Mouse (Mus musculus): ENCODE measurements around the gene Bcan. TPM values are rescaled to one million over a fixed set of nuclear protein-coding genes. Genes with fewer than 3 reads are reported as not detected.
A peak's percentile ranks its signal among the peaks of the same experiment; 100 is the strongest.

Bcan gene
- polyA plus RNA-seq, 1 experiment = not detected

DNA sequence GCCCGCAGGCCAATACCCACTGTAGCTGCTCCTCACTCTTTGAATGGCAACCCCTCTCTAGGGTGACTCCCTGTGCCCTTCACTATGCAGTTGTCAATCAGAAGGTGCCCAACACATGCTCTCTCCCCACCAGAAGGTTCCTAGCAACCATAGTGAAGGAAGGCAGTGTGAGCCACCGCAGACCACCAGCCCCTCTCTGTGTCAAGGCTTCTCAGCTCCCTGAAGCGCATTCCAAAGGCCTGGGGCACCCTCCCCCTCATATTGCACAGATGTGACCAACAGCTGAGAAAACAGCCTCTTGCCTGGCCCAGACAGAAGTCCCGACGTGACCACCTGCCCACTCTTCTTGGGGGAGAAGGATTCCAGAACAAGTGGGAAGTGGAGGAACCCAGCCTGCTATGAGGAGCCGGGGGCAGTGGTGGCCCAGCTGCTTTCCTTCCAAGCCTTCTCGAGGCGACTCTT is 27.8 kb downstream of the Bcan start:
- DNase-seq (ENCODE audit: low read depth in 1 of 2, low spot score in 2 of 2) = no peak
- Histone ChIP-seq H3K27ac (ENCODE audit: insufficient read depth, low read length) (no peak overlapping the region), H3K4me3 (ENCODE audit: extremely low read depth, insufficient read depth, insufficient read length) (no peak overlapping the region), H3K36me3 (ENCODE audit: control insufficient read depth, insufficient read depth, low read length) (no peaks in the 10 kb centered on the region), H3K27me3 (ENCODE audit: control insufficient read depth, insufficient read depth, low read length) (peaks cover 16% of the 10 kb centered on the region), H3K4me1 (ENCODE audit: control insufficient read depth, insufficient read depth, insufficient read length) (peaks cover 9% of the 10 kb centered on the region)
- WGBS = 66% methylated on average over 8 of the region's 8 CpGs
- no peak for TF ChIP-seq CTCF (IDR thresholded peaks at IDR 0.05; ENCODE audit: extremely low read depth, insufficient read depth, insufficient read length, insufficient replicate concordance)
- TF ChIP-seq POLR2A (IDR thresholded peaks at IDR 0.05; ENCODE audit: low read depth, low read length) = no peak

DNA sequence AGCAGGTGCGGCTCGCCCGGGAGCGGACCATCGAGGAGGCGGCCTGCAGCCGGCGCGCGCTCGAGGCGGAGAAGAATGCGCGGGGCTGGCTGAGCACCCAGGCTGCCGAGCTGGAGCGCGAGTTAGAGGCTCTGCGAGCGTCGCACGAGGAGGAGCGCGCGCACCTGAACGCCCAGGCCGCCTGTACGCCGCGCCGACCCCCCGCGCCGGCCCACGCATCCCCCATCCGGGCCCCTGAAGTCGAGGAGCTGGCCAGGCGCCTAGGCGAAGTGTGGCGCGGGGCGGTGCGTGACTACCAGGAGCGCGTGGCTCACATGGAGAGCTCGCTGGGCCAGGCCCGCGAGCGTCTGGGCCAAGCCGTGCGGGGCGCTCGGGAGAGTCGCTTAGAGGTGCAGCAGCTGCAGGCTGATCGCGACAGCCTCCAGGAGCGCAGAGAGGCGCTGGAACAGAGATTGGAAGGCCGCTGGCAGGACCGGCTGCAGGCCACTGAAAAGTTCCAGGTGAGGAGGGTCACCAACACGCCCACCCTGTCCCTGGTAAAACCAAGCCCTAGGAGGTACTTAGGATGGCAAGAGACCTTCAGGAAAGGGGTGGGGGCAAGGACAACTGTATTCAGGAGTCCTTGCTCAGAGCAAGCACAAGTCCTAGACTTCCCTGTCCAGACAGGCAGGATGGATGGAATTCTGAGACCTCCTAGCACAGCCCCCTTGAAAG is 28.4 kb downstream of the Bcan start:
- no peak overlapping the region; the same call in 1 of the 2 replicates for H3K27ac ChIP-seq (ENCODE audit: insufficient read depth, low read length)
- TF ChIP-seq CTCF (IDR thresholded peaks at IDR 0.05; ENCODE audit: extremely low read depth, insufficient read depth, insufficient read length, insufficient replicate concordance) (no peak), POLR2A (IDR thresholded peaks at IDR 0.05; ENCODE audit: low read depth, low read length) (no peak)
- peaks cover 9% of the 10 kb centered on the region for H3K4me1 ChIP-seq (ENCODE audit: control insufficient read depth, insufficient read depth, insufficient read length)
- no peak for DNase-seq (ENCODE audit: low read depth in 1 of 2, low spot score in 2 of 2)
- WGBS = 6% methylated on average over 60 of the region's 60 CpGs
- peaks cover 16% of the 10 kb centered on the region for H3K27me3 ChIP-seq (ENCODE audit: control insufficient read depth, insufficient read depth, low read length)
- H3K36me3 ChIP-seq (ENCODE audit: control insufficient read depth, insufficient read depth, low read length) = no peaks in the 10 kb centered on the region
- H3K4me3 ChIP-seq (ENCODE audit: extremely low read depth, insufficient read depth, insufficient read length) = peak overlapping the region; percentile 20; the same call in 1 of the 2 replicates

DNA sequence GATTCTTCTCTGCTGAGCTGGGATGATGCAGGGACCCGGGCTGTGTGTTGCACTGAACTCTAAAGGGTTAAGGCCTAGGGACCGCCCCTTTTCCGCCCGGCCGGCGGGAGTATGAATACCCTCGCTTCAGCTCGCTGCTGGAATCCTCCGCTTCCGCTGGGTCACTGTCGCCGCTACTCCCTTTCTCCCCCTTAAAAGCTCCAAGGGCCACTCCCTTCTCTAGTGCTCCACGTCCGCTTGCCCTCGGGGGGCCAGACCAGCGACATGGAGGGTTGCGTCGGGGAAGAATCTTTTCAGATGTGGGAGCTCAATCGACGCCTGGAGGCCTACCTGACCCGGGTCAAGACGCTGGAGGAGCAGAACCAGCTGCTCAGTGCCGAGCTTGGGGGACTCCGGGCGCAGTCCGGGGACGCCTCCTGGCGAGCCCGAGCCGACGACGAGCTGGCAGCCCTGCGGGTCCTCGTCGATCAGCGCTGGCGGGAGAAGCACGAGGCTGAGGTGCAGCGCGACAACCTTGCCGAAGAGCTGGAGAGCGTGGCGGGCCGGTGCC is 29.0 kb downstream of the Bcan start, which contains the start of gene Nes:
Gene Nes (plus strand): TSS at position 140 of the 550 bp plus-strand sequence.
- DNase-seq (ENCODE audit: low read depth in 1 of 2, low spot score in 2 of 2) = no peak
- TF ChIP-seq POLR2A (IDR thresholded peaks at IDR 0.05; ENCODE audit: low read depth, low read length) (no peak), CTCF (IDR thresholded peaks at IDR 0.05; ENCODE audit: extremely low read depth, insufficient read depth, insufficient read length, insufficient replicate concordance) (no peak)
- WGBS = 1% methylated on average over 44 of the region's 44 CpGs
- peaks cover 9% of the 10 kb centered on the region for H3K4me1 ChIP-seq (ENCODE audit: control insufficient read depth, insufficient read depth, insufficient read length)
- no peak within 1 kb of the TSS; the same call in 1 of the 2 replicates for H3K27ac ChIP-seq (ENCODE audit: insufficient read depth, low read length)
- no peaks in the 10 kb centered on the region for H3K36me3 ChIP-seq (ENCODE audit: control insufficient read depth, insufficient read depth, low read length)
- peak within 1 kb of the TSS; percentile 29 for H3K4me3 ChIP-seq (ENCODE audit: extremely low read depth, insufficient read depth, insufficient read length)
- peaks cover 16% of the 10 kb centered on the region for H3K27me3 ChIP-seq (ENCODE audit: control insufficient read depth, insufficient read depth, low read length)

DNA sequence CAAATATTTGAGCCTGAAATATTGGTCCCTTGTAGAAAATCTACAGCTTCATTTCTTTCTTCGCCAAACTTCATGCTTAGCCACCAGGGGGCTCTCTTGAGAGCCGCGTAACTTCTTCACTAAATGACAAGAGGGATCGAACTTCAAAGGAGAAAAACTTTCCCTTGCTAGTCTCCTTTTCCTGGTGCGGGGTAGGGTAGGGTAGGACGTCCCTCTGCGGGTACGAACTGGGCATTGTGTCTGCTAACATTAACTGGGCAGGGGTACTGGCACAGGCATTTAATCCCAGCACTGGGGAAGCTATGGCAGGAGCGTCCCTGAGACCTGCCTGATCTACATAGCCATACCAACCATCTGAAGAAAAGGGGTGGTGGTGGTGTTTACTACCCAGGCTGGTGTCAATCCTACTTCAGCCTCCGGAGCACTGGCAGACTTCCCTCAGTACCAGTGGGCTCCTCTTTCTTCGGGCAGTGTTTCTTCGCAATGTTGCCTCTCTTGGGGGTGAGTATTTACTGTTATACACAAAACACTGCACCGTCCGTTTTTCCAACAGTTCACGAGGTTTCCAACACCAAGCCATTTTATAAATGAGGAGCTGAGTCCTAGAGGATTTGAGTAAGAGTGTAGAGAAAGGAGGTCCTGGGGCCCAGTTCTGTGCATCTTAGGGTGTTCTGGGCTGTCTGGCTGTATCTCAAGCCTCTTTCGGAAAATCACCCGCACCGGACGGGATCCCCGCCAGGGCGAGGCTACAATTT is 29.7 kb downstream of the Bcan start:
- peak; percentile 34 to 36 for DNase-seq (ENCODE audit: low read depth in 1 of 2, low spot score in 2 of 2)
- TF ChIP-seq POLR2A (IDR thresholded peaks at IDR 0.05; ENCODE audit: low read depth, low read length) (no peak), CTCF (IDR thresholded peaks at IDR 0.05; ENCODE audit: extremely low read depth, insufficient read depth, insufficient read length, insufficient replicate concordance) (peak; percentile 52; the same call in 1 of the 2 replicates)
- peaks cover 9% of the 10 kb centered on the region for H3K4me1 ChIP-seq (ENCODE audit: control insufficient read depth, insufficient read depth, insufficient read length)
- 4% methylated on average over 21 of the region's 21 CpGs for WGBS
- H3K27me3 ChIP-seq (ENCODE audit: control insufficient read depth, insufficient read depth, low read length) = peaks cover 16% of the 10 kb centered on the region
- H3K27ac ChIP-seq (ENCODE audit: insufficient read depth, low read length) = no peak overlapping the region
- peak overlapping the region; percentile 29; the same call in 1 of the 2 replicates for H3K4me3 ChIP-seq (ENCODE audit: extremely low read depth, insufficient read depth, insufficient read length)
- H3K36me3 ChIP-seq (ENCODE audit: control insufficient read depth, insufficient read depth, low read length) = no peaks in the 10 kb centered on the region

DNA sequence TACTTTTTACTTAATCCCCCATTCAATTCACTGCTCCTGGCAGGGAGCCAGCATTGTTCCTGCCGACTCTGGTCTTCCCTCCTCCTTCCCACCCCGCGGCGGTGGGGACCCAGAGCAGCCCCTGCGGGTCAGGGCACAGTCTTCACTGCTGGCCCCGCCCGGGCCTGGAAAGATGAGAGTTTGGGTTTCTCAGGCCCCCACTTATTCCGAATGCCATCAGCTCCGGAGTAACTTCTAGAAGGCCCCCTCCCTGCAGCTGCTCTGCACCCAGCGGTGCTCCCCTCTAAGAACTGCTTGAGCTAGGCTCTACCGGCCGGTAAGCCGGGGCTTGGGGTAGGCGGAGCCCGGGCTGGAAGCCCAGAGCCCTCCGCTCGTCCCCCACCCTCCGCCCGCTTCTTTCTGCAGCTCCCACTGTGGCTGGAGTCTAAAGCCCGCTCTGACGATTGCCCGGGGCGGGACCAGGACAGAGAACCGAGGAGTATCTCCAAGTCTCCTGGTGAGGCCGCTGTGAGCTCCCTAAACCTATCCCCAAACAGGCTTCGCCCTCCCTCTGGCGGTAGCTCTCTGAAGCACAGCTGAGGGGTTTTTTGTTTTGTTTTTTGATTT is 39.3 kb downstream of the Bcan start:
- no peak overlapping the region for H3K27ac ChIP-seq (ENCODE audit: insufficient read depth, low read length)
- H3K27me3 ChIP-seq (ENCODE audit: control insufficient read depth, insufficient read depth, low read length) = peaks cover 10% of the 10 kb centered on the region
- no peaks in the 10 kb centered on the region for H3K4me1 ChIP-seq (ENCODE audit: control insufficient read depth, insufficient read depth, insufficient read length)
- no peak for TF ChIP-seq POLR2A (IDR thresholded peaks at IDR 0.05; ENCODE audit: low read depth, low read length)
- TF ChIP-seq CTCF (IDR thresholded peaks at IDR 0.05; ENCODE audit: extremely low read depth, insufficient read depth, insufficient read length, insufficient replicate concordance) = peak; percentile 73; the same call in 1 of the 2 replicates
- no peaks in the 10 kb centered on the region for H3K36me3 ChIP-seq (ENCODE audit: control insufficient read depth, insufficient read depth, low read length)
- peak overlapping the region; percentile 31; the same call in 1 of the 2 replicates for H3K4me3 ChIP-seq (ENCODE audit: extremely low read depth, insufficient read depth, insufficient read length)
- peak; percentile 37 to 43 for DNase-seq (ENCODE audit: low read depth in 1 of 2, low spot score in 2 of 2)
- 1% methylated on average over 27 of the region's 27 CpGs for WGBS

DNA sequence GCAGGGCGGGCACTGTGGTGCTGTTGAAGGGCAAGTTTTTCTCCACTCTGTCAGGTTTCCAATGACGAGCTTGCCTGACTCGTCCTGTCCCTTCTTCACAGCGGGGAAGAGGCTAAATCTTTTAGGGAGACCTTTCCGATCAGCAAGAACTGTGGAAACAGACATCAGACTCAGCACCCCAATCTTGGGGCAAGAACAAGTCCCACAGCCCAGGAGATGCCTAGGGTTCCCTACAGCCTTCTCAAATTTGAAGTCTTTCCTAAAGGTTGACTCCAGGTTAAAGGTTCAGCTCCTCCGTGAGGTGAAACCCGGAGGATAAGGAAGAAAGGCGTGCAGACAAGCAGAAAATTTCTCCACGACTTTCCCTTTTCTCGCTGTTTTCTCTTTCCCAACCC is 39.8 kb downstream of the Bcan start:
- Histone ChIP-seq H3K4me3 (ENCODE audit: extremely low read depth, insufficient read depth, insufficient read length) (no peak overlapping the region), H3K27me3 (ENCODE audit: control insufficient read depth, insufficient read depth, low read length) (peaks cover 10% of the 10 kb centered on the region), H3K27ac (ENCODE audit: insufficient read depth, low read length) (no peak overlapping the region), H3K36me3 (ENCODE audit: control insufficient read depth, insufficient read depth, low read length) (no peaks in the 10 kb centered on the region), H3K4me1 (ENCODE audit: control insufficient read depth, insufficient read depth, insufficient read length) (no peaks in the 10 kb centered on the region)
- no peak for TF ChIP-seq POLR2A (IDR thresholded peaks at IDR 0.05; ENCODE audit: low read depth, low read length)
- no peak for TF ChIP-seq CTCF (IDR thresholded peaks at IDR 0.05; ENCODE audit: extremely low read depth, insufficient read depth, insufficient read length, insufficient replicate concordance)
- no peak for DNase-seq (ENCODE audit: low read depth in 1 of 2, low spot score in 2 of 2)
- 50% methylated on average over 10 of the region's 10 CpGs for WGBS

Measured in spleen, adult 2 months (tissue).